Mouse (Mus musculus) G1E-ER4 (cell line): ENCODE data around the gene Igsf9b. TPM values are rescaled to one million over a fixed set of nuclear protein-coding genes. Genes with fewer than 3 reads are reported as not detected.

ENCODE experiments used
- GATA1 ChIP-seq: IDR thresholded peaks from one replicate; pipeline ENCODE4 v1.8.0; 2012; ENCODE audit warnings: low read length, inconsistent platforms
- polyA plus RNA-seq: library from polyadenylated mRNA; stranded (reverse); fragments of >175 nt; gene quantifications from 2 replicates; pipeline ENCODE4 v1.2.3, GENCODE M21; 2012

Gene Igsf9b
- polyA plus RNA-seq, 1 experiment: not detected

DNA sequence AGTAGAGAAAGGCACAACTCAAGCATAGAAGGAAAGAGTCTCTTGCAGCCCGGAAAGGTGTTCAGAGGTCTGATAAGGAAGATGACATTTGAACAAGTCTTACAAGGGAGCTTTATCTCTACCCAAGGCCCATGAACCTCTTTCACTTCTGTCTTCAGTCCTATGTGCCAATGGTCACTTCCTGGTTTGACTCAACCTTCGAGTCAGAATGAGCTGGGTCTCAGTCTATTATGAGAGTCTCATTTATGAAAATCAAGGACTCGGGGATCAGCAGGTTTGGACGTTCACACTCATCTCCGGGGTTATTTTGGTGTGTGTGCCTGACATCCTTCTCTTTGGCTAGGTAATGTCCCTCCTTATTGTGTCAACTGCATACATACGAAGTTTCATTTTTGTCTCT is 58.9 kb downstream of the Igsf9b start:
- no peak for TF ChIP-seq GATA1

GRCm38 (mm10) chr9:27367231-27367630 is 68.2 kb downstream of the Igsf9b start:
- TF ChIP-seq GATA1: no peak

DNA sequence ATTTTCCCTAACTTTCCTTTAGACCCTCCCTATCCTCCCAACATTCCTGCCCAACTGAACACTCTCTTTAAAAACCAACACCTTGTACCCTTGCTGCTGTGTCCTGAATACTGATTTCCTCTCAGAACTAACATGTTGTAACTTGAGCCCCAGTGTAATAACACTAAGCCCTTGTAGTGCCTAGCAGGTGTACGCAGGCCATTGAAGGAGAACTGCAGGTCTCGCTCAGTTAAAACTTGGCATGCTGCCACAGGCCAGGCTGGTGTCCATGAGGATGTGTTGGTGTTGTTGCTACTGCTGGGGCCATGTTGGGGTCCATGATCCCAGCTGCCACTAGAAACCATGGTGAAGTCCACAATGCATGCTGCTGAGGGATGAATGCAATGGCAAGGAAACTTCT is 70.1 kb downstream of the Igsf9b start:
- no peak for TF ChIP-seq GATA1

GRCm38 (mm10) chr9:27375746-27376145 is 76.7 kb downstream of the Igsf9b start:
- no peak for TF ChIP-seq GATA1

- TF ChIP-seq GATA1: no peak
Measured at GRCm38 (mm10) chr9:27386951-27387350, 87.9 kb downstream of the Igsf9b start.

GRCm38 (mm10) chr9:27396500-27396899 is 97.5 kb downstream of the Igsf9b start, which contains the start of gene Spata19:
Gene Spata19 (plus strand): TSS chr9:27396800.
- TF ChIP-seq GATA1: no peak

- no peak for TF ChIP-seq GATA1
Measured at GRCm38 (mm10) chr9:27401169-27401568, 102.2 kb downstream of the Igsf9b start.

Other genes with a start within 250 kb of the Igsf9b start
- not detected in 2 replicates for gene Jam3, start 143.8 kb upstream of the Igsf9b start, polyA plus RNA-seq
- gene Spata19, start 97.6 kb downstream of the Igsf9b start, polyA plus RNA-seq: not detected in 2 replicates